Mouse (Mus musculus): ENCODE data around the gene Tuba3a.

The Tuba3a gene

DNA sequence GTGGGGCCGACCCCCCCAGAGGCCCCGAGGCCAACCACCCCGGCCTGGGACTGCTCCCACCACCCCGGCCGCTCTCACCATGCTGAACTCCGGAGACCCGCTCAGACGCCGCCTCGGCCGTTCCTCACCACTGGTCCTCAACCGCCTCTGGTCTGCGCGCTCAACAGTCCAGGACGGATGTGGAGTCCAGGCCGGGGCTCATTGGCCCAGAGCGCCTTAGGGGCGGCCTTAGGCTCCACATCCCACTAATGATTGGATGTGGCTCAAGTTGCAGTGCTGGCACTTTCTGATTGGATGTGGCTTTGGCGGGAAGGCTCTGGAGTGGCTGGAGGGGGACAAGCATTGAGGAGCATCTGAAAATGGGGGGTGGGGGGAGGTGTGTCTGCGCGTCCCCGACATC is at the start of gene Tuba3a:
Gene Tuba3a (minus strand): TSS at position 153 of the 400 bp plus-strand sequence.
- no peak for DNase-seq

DNA sequence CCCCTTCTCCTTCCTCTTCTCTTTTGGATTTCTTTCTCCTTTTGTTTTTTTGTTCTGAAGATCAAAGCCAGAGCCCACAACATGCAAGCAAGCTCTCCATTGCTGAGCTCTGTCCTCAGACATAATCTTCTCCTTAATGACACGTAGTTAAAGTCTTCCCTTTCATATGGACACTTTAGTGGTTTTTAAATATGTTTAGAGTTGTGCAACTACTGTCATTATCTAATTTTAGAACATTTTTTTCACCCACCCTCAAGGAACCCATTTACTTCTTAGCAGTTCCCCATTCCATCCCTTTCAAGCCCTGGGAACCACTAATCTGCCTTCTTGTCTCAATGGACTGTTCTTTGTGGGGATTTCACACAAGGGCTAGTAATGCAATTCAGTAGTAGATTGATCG is 48.5 kb upstream of the Tuba3a start:
- no peak for DNase-seq

DNA sequence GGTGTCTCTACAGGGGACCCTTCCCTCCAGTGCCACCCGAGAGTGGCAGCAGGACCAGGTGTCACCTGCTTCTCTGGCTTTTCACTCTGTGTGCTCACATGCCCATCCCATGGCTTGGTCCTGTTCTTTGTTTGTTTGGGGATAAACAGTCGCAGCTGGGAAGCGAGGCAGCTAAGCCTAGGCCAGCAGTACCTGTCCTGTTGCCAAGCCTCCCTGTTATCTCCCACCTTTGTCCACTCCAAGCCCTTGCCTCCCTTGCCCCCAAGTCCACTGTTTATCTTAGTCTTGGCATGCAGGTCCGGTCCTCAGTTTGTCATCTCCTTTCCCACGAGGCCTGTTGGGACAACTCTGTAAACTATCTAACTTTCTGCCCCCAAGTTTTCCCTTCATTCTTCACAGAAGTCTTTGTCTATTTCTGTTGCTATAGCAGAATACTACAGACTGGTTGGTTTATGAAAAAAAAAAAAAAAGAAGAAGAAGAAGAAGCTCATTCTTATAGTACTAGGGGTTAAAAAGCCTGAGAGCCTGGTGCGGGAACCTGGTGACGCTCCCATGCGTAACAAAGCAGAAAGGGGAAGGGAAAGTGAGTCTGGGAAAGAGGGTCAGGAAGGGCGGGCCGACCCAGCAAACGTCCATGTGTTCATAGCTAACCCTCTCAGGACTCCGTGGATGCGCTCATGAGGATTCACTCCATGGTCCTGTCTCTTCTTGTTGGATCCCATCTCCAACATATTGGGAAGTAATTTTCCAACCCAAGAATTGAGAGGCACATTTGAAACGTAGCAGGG is 47.5 kb upstream of the Tuba3a start:
- no peak for DNase-seq

DNA sequence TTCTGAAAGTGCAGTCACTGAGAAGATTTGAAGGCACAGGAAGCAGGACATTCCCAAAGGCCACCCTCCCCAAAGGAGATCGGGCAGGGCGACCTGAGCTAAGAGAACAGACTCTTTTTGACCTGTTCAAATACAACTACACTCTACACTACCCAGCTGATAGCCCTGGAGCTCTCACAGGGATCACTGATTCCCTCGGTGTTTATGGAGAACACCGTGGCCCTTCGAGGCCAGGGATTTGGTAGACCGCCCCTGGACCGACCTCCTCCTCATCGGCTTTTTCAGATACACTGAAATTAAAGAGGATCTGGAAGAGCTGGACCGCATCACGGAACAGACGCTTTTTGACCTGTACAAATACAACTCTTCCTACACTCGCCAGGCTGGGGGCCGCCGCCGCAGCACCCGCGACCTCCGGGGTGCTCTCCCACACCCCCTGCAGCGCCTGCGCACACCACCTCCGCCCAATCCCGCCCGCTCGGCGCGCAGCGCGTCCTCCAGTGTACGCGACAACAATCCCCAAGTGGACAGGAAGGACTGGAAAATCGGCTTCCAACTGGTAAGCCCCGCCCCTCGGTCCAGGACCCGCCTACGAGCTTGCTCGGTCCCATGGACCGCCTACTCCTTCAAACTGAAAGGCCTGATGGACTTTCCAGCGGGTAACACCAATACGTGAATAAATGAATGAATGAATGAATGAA is 44.9 kb upstream of the Tuba3a start:
- peak; percentile 61 to 69 for DNase-seq

DNA sequence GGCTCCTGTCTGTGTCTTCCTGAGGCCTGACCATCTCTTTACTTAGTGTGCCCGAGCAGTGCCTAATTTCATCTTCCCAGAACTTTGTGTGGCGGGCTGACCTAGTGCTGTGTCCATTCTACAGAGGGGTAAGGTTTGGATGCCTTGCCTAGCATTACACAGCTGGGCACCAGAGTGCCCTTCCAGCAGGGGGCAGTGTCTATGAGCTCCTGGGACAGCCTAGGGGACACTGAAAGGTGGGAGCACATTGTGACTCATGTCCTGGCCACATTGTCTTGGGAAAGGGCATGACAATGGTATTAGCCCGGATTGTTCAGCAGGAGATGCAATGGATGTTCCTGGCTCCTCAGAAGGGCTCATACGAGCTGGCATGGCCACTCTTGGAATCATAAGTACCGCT is 42.4 kb upstream of the Tuba3a start:
- DNase-seq = peak in 1 of 2 experiments; percentile 58

DNA sequence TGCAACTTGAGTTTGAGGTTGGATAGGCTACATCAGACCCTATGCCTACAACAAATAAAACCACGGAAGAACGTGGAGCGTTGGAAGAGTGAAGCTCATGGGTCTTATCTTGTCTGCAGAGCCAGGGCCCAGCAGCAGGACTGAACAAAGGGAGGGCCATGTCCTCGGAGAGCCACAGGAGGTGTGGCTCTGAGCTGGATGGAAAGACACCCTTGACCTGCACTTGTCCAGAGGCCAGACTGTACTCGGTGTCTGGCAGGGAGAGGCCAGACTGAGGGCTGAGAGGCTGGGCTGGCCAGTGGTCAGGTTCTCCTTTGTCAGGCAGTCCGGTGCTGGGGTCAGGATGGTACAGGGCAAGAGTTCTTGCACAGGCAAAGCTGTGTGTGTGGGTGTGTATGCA is 39.5 kb upstream of the Tuba3a start:
- DNase-seq = no peak

DNA sequence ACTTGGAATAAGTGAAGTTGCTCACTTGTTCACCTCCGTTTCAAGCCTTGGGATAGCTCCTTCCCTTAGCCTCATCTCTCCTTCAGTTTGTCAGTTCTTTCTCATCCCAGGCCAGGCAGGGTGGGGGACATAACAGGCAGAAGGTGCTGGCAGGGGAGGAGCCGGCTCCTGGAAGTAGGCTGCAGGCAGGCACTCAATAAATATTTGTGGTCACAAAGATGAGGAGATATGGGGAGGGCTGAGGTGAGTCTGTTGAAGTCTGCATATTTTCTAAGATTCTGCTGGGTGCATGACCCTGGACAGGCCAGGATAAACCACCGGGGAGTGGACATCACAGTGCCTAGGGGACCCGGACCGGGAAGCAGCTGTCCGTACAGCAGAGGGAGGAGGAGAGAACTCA is 37.7 kb upstream of the Tuba3a start:
- DNase-seq = no peak

DNA sequence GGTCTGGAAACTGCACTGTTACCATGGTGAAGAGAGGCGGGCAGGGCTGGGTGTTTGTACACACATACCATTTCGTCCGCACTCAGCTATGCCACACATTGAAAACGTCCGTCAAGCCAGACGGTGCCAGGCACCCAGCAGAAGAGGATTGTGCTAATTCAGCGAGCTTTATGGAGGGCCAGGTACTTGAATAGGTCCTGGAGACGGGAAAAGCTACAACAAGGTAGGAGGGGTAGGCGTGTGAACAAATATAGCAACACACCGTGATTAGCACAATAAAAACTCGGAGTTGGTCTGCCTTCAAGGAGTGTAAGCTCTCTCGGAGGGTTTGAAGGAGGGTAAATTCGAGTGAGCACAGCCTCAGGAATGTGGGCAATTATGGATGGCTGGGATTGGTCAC is 37.0 kb upstream of the Tuba3a start:
- DNase-seq = no peak

DNA sequence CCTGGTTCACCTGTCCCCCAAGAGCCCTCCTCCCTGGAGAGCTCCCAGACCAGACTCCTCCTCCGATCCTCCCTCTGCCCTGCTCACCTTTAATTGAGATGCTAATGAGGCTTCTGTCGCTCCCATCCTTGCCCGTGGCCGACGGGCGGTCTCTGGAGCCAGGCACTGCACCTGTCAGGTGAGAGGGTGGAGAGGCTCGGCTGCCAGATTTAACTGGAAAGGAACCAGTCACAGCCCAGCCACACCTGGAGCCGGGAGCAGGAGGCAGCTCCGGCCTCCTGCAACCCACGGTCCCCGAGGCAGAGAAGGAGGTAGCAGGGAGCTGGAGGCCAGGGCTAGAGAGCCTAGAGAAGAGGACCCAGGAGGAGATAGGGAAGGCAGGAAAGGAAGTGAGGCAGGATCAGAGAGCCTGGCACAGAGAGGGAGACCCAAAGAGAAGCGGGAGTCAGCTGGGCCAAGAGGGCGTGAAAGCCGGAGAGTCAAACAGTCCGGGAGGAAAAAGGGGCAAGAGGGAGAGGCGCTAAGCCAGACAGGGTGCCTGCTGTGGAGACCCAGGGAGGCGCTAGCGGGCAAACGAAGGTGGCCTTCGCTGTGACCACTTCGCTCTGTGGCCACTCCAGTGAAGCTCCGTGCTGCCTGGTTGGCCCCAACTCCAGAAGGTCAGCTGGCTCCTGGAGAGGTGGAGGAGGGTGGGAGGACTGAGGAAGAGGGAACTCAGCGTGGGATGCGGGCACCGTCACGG is 35.4 kb upstream of the Tuba3a start:
- DNase-seq = no peak

DNA sequence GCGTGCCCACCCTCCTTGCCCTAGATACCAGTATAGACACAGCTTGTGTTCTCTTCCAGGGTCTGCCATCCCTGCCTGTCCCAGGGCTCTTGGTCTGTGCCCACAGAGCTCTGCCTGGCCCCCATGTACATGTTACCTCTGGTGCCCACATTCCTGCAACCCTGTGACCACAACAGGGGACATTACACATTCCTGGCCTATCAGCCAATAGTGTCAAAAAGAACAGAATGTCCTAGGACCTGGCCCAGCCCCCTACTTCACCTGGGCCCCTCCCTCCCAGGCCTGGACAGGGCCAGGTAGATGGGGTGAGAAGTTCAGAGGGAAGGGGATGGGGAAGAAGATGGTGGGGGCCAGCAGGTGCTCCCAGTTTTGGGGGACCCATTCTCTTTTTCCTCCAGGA is 34.5 kb upstream of the Tuba3a start, which contains the start of gene Scnn1a:
Gene Scnn1a (plus strand): TSS at position 337 of the 400 bp plus-strand sequence.
- DNase-seq = no peak

DNA sequence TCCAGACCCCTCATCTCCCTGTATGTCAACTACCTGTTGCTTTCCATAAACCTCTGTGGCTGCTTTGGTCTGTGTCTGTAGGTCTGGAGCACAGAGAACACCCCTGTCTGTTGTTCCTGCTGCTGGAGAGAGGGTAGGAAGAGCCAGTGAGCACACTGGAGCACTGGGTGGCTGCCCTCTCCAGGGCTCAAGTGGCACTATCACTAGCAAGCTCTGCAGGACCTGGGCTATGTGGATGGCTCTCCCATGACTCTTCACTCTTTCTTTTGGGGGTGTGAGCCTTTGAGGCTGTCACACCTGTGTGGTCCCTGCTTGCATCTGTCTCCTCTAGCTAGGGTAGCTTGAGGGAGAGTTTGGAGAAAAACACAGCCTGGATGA is 34.1 kb upstream of the Tuba3a start:
- no peak for DNase-seq

DNA sequence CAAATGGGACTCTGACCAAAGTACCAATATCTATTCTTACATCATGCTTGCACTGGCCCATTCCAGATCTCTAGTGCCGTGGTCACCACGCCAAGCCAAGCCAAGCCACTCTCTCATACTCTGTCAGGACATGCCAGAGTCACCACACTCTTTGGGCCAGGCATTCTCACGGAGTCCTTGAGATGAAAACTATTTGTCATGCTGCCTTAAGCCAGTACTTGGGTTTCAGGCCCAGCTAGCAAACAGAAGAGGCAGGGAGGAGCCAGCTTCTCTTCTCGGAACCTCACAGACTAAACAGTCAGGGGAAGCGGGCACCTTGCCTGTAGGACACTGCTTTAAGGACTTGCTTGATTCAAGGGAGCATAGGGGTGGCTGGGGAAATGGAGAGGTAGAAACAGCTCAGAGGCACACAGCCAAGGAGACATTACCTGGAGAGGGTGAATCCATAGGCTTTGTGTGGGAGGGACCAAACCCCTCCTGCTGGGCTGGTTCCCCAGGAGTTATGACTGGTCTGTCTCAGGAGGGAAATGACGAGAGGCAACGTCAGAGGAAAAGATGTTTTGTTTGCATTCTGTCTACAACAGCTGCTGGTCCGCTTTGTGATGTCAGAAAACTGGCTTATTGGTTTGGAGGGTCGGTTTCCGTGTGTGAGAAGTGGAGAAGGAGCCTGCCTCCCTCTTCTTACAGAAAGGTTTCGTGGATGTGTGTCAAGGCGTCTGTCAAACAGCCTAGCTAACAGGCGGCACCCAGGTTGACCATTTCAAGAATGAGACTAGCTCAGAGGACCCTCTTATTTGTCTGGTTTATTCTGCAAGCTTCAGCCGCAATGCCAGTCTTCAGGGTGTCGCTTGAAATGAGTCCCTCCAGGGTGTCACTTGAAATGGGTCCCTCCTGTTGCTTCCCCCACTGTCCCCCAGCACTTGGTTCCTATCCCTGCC is 33.4 kb upstream of the Tuba3a start:
- no peak for DNase-seq

DNA sequence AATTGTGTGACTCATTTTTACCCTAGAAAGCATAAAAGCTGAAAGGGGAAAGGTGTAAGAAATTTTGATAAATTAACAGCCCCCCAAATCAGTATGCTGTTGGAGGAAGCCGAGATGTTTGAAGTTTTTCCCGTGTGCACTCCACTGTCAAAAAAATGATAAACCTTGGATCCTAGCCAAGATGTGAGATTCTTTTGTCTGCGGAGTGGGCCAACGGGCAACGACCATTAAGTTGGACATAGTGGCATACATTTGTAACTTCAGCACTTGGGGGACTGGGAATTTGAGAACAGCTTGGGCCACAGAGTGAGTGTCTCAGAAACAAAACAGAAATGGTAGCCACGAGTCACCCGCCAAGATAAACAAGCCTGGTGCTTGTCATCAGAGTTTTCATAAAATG is 31.2 kb upstream of the Tuba3a start:
- no peak for DNase-seq

DNA sequence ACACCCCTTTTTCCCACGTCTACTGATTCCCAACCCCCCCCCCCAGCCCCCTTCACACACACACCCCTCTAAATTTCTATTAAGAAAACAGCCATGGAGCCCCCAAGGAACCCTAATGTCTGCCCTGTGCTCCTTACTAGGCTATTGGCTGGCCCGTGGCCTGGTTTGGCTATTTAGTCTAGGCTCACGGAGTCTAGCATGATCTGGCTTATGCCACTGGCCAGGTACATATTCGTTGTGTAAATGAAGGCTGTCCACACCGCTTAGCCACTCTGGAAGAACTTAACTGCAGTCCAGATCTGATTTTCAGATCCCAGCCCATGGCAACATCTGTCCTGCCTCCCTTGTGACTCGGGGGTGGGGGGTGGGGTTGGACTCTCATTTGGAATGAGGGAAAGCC is 28.9 kb upstream of the Tuba3a start:
- DNase-seq = no peak

DNA sequence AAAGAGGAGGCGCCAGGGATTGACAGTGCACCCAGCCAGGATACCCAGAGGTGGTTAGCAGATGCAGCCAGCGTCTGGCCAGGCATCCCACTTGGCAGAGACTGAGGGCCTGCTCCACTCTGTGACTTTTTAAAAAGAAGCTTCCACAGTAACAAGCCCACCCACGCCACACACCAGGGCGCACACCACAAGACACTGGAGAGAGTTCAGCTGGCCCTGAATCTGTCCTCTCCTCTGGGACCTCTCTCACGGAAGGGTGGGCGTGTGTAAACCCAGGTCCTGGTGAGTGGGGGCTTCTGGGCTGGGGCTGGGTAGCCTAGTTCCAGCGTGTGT is 28.4 kb upstream of the Tuba3a start:
- DNase-seq = no peak

DNA sequence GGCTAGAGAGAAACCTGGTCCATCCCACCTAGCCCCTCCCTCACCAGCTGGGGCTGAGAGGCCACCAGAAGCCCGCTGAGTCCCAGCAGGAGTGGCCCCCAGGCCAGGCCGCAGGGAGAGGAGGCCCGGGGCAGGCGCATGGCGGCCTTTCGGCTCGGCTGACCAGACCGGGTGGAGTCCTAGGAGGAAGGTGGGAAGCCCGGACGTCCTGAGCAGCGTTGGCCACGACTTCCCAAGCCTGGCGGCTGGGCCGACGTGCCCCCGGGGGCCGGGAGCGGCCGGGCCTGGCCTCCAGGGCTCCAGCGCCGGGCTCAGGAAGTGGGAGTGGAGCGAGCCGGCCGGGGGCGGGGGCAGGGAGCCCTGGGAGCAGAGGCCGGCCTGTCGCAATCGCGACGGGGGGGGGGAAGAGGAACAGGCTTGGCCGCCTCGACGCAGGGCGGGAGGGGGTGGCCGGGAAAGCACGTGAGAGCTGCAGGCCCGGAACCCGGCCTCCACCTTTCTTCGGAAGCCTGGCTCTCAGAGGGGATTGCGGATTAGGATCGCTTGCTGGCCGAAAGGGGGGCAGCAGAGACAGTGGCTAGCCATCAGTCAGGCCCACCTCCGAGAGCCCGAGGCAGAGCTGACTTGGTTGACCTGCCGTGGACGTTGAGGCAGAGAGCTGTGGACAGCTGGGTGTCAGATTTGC is 27.8 kb upstream of the Tuba3a start, which contains the start of gene Ltbr:
Gene Ltbr (minus strand): TSS at position 340 of the 685 bp plus-strand sequence.
- peak; percentile 28 to 33 for DNase-seq

DNA sequence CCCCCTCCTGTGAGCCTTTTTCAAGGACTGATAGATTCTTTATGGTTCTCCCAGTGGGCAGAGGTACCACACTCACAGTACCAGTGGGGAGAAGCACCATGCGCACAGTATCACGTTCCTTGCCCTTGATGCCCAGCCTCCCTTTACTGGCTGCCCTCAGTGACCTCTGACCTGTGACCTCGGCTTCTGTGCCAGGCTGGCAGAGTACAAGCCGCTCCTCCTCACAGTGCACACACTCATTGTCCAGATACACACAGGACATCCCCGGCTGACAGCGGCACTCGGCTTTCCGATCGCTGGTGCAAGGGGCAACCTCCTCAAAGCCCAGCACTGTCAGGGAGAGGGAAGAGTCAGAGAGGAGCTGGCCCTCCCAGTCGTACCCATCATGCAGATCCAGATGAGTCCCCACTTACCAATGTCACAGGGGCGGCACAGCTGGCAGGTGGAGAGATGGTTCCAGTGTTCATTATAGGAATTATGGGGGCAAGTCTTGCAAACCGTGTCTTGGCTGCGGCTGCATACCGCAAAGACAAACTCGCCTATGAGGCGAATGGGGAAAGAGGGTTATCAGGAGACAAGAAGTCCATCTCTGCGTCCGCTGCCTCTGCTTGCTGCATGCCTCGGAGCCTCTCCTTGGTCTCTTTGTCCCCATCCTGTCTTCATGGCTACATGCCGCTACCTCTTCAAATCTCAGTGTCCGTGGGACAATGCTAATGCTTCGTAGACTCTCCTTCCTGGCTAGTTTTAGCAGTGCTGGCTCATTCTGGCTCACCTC is 26.9 kb upstream of the Tuba3a start:
- no peak for DNase-seq

DNA sequence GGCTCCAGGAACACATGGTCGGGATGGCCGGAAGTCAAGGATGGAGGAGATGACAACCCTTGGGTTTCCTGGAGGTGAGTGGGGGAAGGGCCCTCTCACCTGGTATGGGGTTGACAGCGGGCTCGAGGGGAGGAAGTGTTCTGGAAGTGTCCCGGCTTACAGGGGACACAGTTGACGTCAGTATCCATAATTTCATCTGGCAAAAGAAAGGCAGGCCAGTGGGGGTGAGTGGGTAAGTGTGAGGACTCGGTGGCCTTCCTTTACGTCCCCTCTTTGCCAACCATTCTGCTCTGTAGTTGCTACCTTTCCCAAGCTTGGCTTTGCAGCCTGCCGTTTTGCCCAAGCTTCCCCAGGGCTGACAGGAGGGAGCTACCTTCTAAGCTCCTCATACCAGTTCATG is 26.3 kb upstream of the Tuba3a start:
- no peak for DNase-seq

DNA sequence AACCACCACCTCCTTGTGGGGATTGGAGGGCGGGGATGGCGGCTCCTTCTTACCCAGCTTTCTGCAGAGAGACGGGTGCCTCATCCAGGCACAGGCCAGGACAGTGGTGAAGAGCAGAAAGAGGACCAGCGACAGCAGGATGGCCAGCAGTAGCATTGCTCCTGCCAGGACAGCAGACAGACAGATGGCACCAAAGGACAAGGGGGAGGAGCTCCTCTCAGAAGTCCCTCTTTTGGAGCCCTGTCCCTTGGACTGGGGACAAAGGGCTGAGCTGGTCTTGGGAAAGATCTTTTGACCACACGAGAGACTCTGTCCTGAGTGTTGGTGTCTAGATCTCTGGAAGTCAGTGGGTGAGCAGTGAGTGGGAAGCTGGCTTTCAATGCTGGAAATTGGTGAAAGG is 23.6 kb upstream of the Tuba3a start:
- DNase-seq = no peak

DNA sequence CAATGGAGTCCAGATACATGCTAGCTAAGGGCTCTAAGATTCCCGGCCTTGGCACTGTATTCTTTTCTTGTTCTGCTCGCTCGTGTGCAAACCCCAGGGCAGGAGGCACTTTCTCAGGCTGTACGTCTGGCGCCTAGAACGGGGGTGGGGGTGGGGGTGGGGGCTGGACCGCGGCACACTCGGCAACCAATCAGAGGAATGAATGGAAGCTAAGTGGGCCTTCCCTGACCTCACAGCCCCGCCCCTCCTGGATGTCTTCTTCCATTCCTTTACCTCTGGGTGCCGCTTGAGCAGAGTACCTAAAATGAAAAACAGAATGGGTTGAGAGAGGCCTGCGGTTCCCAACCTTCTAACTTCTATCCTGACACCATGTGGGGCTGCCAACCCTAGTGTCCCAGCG is 23.1 kb upstream of the Tuba3a start:
- DNase-seq = no peak

DNA sequence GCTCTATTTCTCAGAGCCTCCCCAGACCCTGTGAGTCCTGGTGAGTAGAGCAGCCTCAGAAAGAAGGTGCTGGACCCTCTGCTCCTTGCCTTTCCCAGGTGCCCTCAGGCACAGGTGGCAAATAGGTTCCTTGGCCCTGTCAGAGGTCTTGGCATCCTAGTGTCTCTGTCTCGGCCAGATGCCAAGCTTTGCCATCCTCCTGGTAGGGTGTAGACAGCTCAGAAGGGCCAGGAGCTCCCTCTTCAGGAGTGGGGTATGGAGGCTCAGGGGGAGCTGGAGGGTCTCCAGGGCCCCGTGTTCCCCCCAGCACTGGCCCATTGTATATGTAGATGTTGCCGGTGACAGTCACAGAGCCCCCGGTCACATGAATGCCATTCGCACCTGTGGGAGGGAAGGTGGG is 21.2 kb upstream of the Tuba3a start:
- no peak for DNase-seq
